Mouse (Mus musculus) cortical plate, adult 2 months (tissue): ENCODE measurements around the gene Oaz1. TPM values are rescaled to one million over a fixed set of nuclear protein-coding genes. Genes with fewer than 3 reads are reported as not detected.

Source experiments
- H3K27ac ChIP-seq: fragments of 200-500 bp; 2 replicates; pipeline ENCODE4 v1.5.1; 2012; ENCODE audit warnings: low read length, control low read depth, inconsistent platforms; ENCODE audit not compliant: insufficient read depth
- H3K4me1 ChIP-seq: fragments of 200-500 bp; 2 replicates; pipeline ENCODE4 v1.6.1; 2011; ENCODE audit warnings: low read length; ENCODE audit not compliant: control insufficient read depth, insufficient read depth
- H3K4me3 ChIP-seq: fragments of 200-500 bp; 2 replicates; pipeline ENCODE4 v1.5.1; 2011; ENCODE audit warnings: mild to moderate bottlenecking, low read length, control low read depth; ENCODE audit not compliant: insufficient read depth
- CTCF ChIP-seq: fragments of 200-500 bp; IDR thresholded peaks from 2 replicates; pipeline ENCODE4 v1.5.1; 2011; ENCODE audit warnings: mild to moderate bottlenecking, control low read depth, low read length; ENCODE audit not compliant: insufficient read depth; ENCODE audit errors: extremely low read depth
- POLR2A ChIP-seq: fragments of 200-500 bp; IDR thresholded peaks from 2 replicates; pipeline ENCODE4 v1.6.1; 2011; ENCODE audit warnings: mild to moderate bottlenecking, low read length, control low read depth; ENCODE audit not compliant: insufficient read depth; ENCODE audit errors: extremely low read depth
- polyA plus RNA-seq: library from polyadenylated mRNA; depleted of rRNA; stranded (reverse); fragments of >200 nt; gene quantifications from 2 replicates; pipeline ENCODE4 v1.2.3, GENCODE M21; 2012

Oaz1 gene
- polyA plus RNA-seq, 1 experiment: 729 TPM

DNA sequence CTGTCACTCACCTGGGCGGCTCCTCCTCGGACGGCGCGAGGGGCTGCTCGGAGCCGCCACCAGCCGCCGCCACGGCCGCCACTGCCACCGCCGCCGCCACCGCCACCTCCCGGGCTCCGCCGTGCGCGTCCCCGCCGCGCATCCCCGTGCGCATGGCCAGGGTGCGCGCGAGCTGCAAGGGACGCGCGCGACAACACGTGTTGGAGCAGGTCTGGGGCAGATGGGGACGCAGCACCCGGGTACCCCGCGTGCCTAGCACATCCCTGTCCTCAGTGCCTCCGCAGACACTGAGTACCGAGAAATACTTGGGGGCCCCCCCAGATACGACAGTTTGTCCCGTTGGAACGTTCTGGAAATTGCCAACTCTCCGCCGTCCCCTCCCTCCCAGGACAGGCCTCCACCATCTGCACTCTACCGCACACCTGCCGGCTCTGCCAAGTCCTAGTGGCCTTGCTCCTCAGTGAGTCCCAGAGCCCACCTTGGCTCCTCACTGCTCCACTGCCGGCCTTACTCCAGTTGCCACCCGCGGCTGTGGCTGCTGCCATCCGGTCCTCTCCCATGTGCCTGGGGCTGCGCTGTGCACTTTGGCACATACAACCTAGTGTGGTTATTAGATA lies 17.6 kb downstream of the Oaz1 start, which contains the start of gene Lingo3:
Gene Lingo3, minus strand, starts transcription at position 109 of the 617 bp plus-strand sequence.
- Histone ChIP-seq H3K27ac (peak within 1 kb of the TSS; percentile 49; the same call in 1 of the 2 replicates), H3K4me3 (peak within 1 kb of the TSS; percentile 61), H3K4me1 (no peaks in the 10 kb centered on the region)
- TF ChIP-seq POLR2A (no peak), CTCF (no peak)

- no peak overlapping the region for H3K27ac ChIP-seq
- no peak overlapping the region for H3K4me3 ChIP-seq
- no peaks in the 10 kb centered on the region for H3K4me1 ChIP-seq
- TF ChIP-seq POLR2A (no peak), CTCF (no peak)
Observed at GRCm38 (mm10) chr10:80845055-80845693, 18.7 kb downstream of the Oaz1 start.

DNA sequence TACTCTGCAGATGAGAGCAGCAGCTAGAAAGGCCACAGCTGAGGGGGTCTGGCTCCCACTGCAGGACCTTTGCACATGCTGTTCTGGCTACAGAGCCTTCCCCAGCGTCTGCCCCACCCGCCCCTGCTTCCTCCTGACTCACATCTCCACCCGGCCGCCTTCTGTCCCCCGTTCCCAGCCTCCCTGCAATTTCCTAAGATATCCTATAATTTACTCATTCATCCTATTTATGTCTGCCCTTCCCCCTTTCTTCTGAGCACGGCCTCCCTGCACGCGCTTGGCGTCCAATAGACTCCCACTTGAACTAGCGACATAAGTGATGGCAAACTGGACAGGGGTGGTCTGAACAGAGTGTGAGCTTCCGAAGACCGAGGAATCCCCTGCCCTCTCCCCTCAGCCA lies 19.3 kb downstream of the Oaz1 start:
- Histone ChIP-seq H3K4me1 (no peaks in the 10 kb centered on the region), H3K4me3 (no peak overlapping the region), H3K27ac (no peak overlapping the region)
- no peak for TF ChIP-seq CTCF
- no peak for TF ChIP-seq POLR2A

DNA sequence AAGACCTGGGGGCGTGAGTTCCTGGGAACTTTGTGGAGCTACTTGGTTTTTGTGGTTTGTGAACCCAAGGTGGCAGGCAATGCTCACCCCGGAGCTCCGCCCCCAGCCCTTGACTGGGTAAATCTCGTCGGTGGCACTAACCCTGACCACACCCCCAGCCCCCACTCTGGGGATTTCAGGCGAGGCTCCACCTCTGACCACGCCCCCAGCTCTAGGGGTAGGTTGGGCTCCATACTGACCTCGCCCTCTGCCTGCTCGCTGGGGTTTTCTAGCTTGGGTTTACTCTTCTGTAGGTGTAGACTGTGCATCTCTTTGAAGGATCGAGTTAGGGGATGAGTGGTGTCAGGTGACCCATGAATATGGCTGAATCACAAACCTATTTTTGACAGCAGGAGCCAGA lies 22.1 kb downstream of the Oaz1 start:
- H3K4me1 ChIP-seq: no peaks in the 10 kb centered on the region
- no peak overlapping the region for H3K4me3 ChIP-seq
- TF ChIP-seq POLR2A (no peak), CTCF (no peak)
- H3K27ac ChIP-seq: no peak overlapping the region

DNA sequence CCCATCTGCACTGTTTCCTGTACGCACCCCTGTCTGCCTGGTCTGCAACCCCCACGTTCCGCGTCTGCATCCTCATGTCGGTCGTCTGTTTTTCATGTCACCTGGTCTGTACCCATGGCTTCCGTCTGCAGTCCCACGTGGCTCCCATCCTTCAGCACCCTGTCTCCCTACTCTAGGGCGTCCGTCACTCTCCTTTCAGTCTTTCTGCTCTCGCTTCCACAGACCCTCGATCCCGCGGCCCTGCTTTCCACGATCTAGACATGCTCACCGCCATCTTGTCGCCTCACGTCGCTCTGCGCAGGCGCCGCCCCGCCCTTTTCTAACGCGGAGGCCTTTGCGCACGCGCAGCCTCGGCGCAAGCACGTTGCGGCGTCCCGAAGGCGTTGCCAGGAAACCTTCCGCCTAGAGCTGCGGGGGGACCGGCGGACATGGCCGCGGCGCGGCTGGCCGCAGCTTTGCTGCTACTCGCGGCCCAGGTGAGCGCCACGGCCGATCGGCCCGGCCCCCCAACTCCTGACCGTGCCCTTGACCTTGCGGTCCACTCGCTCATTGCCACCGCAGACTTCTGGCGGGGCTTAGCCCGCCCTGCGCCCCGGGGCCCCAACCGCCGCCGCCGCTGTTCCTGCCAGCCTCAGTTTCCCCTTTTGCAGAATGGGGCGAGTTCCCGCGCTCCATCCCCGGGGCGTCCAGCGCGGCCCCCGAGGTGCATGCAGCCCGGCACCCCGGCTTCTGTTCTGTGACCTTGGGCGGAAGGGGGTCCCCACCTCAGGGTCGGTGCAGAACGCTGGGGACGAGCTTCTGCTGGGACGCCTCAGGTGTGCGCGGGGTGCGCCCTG lies 28.7 kb downstream of the Oaz1 start, which contains the start of the genes Lsm7 and Sppl2b:
Gene Lsm7, minus strand, starts transcription at position 297 of the 836 bp plus-strand sequence.
Gene Sppl2b, plus strand, starts transcription at position 363 of the 836 bp plus-strand sequence.
- H3K4me3 ChIP-seq: peak within 1 kb of the TSS; percentile 93
- TF ChIP-seq CTCF (no peak), POLR2A (peak; percentile 85)
- H3K27ac ChIP-seq: peak within 1 kb of the TSS; percentile 73; the same call in 1 of the 2 replicates
- H3K4me1 ChIP-seq: peaks cover 4% of the 10 kb centered on the region; the same call in 1 of the 2 replicates

GRCm38 (mm10) chr10:80855749-80856073 lies 29.3 kb downstream of the Oaz1 start:
- Histone ChIP-seq H3K4me3 (peak overlapping the region; percentile 93), H3K4me1 (peaks cover 4% of the 10 kb centered on the region; the same call in 1 of the 2 replicates), H3K27ac (no peak overlapping the region)
- TF ChIP-seq CTCF (no peak), POLR2A (no peak)

GRCm38 (mm10) chr10:80856267-80856666 lies 29.8 kb downstream of the Oaz1 start:
- Histone ChIP-seq H3K4me1 (peaks cover 4% of the 10 kb centered on the region; the same call in 1 of the 2 replicates), H3K27ac (no peak overlapping the region), H3K4me3 (peak overlapping the region; percentile 93; the same call in 1 of the 2 replicates)
- TF ChIP-seq POLR2A (no peak), CTCF (0 out of 2 replicates have a peak, but pooled peaks have one; percentile 0)

DNA sequence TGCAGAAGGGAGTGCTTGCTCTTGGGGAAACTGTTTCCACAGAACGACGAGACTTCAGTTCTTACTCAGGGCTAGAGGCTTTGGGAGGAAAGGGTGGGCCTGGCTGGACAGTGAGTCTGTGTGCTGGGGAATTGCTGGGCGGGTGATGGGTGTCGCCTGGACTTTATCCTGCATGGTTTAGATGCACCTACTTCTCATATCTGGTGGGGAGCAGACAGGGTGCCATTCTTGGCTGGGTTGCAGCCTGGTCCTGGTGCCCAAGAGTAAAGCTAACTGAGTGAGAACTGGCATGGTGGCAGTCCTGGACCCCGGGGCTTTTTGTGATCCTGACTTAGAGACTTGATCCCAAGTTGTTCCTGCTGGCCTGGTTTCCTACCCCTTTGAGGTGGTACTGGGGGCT lies 30.5 kb downstream of the Oaz1 start:
- no peak overlapping the region for H3K4me3 ChIP-seq
- peak overlapping the region; percentile 39; the same call in 1 of the 2 replicates for H3K27ac ChIP-seq
- TF ChIP-seq CTCF (no peak), POLR2A (no peak)
- H3K4me1 ChIP-seq: peaks cover 4% of the 10 kb centered on the region; the same call in 1 of the 2 replicates

GRCm38 (mm10) chr10:80857386-80857785 lies 30.9 kb downstream of the Oaz1 start:
- no peak overlapping the region for H3K4me3 ChIP-seq
- TF ChIP-seq CTCF: no peak
- TF ChIP-seq POLR2A: no peak
- H3K4me1 ChIP-seq: peaks cover 4% of the 10 kb centered on the region; the same call in 1 of the 2 replicates
- H3K27ac ChIP-seq: peak overlapping the region; percentile 48; the same call in 1 of the 2 replicates
